Mouse (Mus musculus) lung, adult 2 months (tissue): ENCODE data around the gene Jmy.

ENCODE experiments used
- CTCF ChIP-seq: fragments of 200-500 bp; IDR thresholded peaks from 2 replicates; pipeline ENCODE4 v1.5.1; 2011; ENCODE audit warnings: mild to moderate bottlenecking, low read length, control low read depth; ENCODE audit not compliant: insufficient read depth
- POLR2A ChIP-seq: fragments of 200-500 bp; IDR thresholded peaks from 2 replicates; pipeline ENCODE4 v1.6.1; 2011; ENCODE audit warnings: low read depth, mild to moderate bottlenecking, control low read depth, low read length, borderline replicate concordance; ENCODE audit errors: extremely low read depth

GRCm38 (mm10) chr13:93539311-93539710 is 39.7 kb upstream of the Jmy start:
- no peak for TF ChIP-seq POLR2A
- no peak for TF ChIP-seq CTCF
